Mouse (Mus musculus): ENCODE measurements around the gene Kpna2.

DNA sequence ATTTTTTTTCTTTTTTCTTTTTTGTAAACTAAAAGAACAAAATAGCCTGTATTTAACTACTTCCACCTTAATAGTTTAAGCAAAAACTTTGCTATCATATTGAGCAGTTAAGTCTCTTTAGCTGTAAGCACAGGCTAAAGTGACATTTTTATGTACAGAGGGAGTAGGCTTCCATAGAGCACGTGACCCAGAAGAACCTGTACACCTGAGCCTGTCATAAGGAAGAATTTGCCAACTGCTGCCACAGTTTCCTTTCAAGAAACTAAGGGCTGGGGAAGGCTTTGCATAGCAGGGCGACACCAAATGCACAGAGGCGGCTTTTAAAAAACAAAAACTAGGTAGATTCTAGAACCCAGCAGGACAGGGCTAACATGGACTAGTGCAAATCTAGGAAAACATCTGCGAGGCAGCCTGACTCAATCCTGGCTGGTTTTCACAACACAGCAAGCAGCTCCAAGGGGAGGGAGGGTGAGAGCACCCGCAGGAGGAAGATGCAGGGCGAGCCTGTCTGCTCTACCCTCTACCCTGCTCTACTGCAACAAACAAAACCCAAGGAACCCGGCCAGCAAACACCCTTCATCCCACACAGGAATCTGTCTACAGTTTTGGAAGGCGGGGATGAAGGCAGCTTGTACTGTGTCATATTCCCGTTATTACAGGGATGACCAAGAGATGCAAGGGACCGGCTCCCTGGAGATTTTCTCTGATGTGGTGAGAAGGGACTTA is 34.9 kb upstream of the Kpna2 start:
- no peak for TF ChIP-seq CTCF (IDR thresholded peaks at IDR 0.05; ENCODE audit: extremely low read depth, insufficient read depth, insufficient read length, insufficient replicate concordance)
- no peak for TF ChIP-seq POLR2A (IDR thresholded peaks at IDR 0.05; ENCODE audit: low read depth, low read length)
